Mouse (Mus musculus) limb, embryonic 11.5 days (tissue): ENCODE data around the gene Flvcr1. TPM values are rescaled to one million over a fixed set of nuclear protein-coding genes. Genes with fewer than 3 reads are reported as not detected.

ENCODE experiments used
- ATAC-seq: fragments of 200-750 bp; cut with Nextera tagmentation; 2 replicates; pipeline ENCODE4 v1.8.0; 2017; ENCODE audit warnings: low read depth; ENCODE audit not compliant: insufficient number of reproducible peaks, low FRiP score, low TSS enrichment
- DNase-seq: peaks from one replicate; pipeline ENCODE4 v3.0.0-alpha.2; 2015; ENCODE audit warnings: low spot score
- H3K27ac ChIP-seq: fragments of 300-500 bp; sonication (generic); replicated peaks from 2 replicates; pipeline ENCODE4 v1.5.1; 2014; ENCODE audit warnings: low read depth, mild to moderate bottlenecking, low read length
- H3K27me3 ChIP-seq: fragments of 300-500 bp; sonication (generic); 2 replicates; pipeline ENCODE4 v1.6.1; 2014; ENCODE audit warnings: mild to moderate bottlenecking, low read length, mixed read lengths; ENCODE audit not compliant: control insufficient read depth, insufficient read depth
- H3K36me3 ChIP-seq: fragments of 300-500 bp; sonication (generic); 2 replicates; pipeline ENCODE4 v1.6.1; 2014; ENCODE audit warnings: mild to moderate bottlenecking, low read length, moderate library complexity, mixed read lengths; ENCODE audit not compliant: control insufficient read depth, insufficient read depth
- H3K4me1 ChIP-seq: fragments of 300-500 bp; sonication (generic); 2 replicates; pipeline ENCODE4 v1.6.1; 2014; ENCODE audit warnings: low read length, mixed read lengths; ENCODE audit not compliant: control insufficient read depth, insufficient read depth
- H3K4me2 ChIP-seq: fragments of 300-500 bp; sonication (generic); 2 replicates; pipeline ENCODE4 v1.6.1; 2014; ENCODE audit warnings: low read depth, mild to moderate bottlenecking, moderate library complexity; ENCODE audit not compliant: severe bottlenecking
- H3K4me3 ChIP-seq: fragments of 300-500 bp; sonication (generic); 2 replicates; pipeline ENCODE4 v1.5.1; 2014; ENCODE audit warnings: low read depth, low read length
- H3K9ac ChIP-seq: fragments of 300-500 bp; sonication (generic); 2 replicates; pipeline ENCODE4 v1.6.1; 2014; ENCODE audit warnings: mild to moderate bottlenecking, low read length
- H3K9me3 ChIP-seq: fragments of 300-500 bp; sonication (generic); 2 replicates; pipeline ENCODE4 v1.6.1; 2016; ENCODE audit warnings: low read length; ENCODE audit not compliant: control insufficient read depth
- WGBS: fragments of 180-500 bp; shearing (Covaris S2); extraction: QIAGEN DNeasy Blood & Tissue Kit; methylation state at CpG from one replicate; pipeline ENCODE4 v1.1.7; 2014; 5-methylcytosine and 5-hydroxymethylcytosine counted together
- polyA plus RNA-seq: library from polyadenylated mRNA; unstranded; fragments of >200 nt; fragmentation: Nextera tagmentation; extraction: Ambion mirVana; gene quantifications from 2 replicates; pipeline ENCODE4 v1.2.1, GENCODE M21; 2014

Gene Flvcr1
- polyA plus RNA-seq = 7.5 and 8.9 TPM in 2 replicates

- peak; percentile 98 for ATAC-seq
- Histone ChIP-seq H3K9ac (peak within 1 kb of the TSS; percentile 82), H3K4me3 (peak within 1 kb of the TSS; percentile 74), H3K4me2 (peak within 1 kb of the TSS; percentile 93), H3K27me3 (no peaks in the 10 kb centered on the region), H3K4me1 (0 out of 2 replicates have a peak, but pooled peaks cover 5% of the 10 kb centered on the region), H3K36me3 (no peaks in the 10 kb centered on the region), H3K9me3 (no peaks in the 10 kb centered on the region), H3K27ac (peak within 1 kb of the TSS; percentile 63)
- WGBS = under 1% methylated on average over 46 of the region's 50 CpGs
- peak; percentile 98 for DNase-seq
Measured at GRCm38 (mm10) chr1:191026021-191026713, at the start of gene Flvcr1. Gene Flvcr1, minus strand, starts transcription at chr1:191026158.

- no peak overlapping the region for H3K9ac ChIP-seq
- DNase-seq = peak; percentile 63
- no peaks in the 10 kb centered on the region for H3K27me3 ChIP-seq
- H3K36me3 ChIP-seq = peaks cover 30% of the 10 kb centered on the region
- no peak for ATAC-seq
- no peaks in the 10 kb centered on the region for H3K9me3 ChIP-seq
- no peak overlapping the region for H3K4me3 ChIP-seq
- WGBS = 63% methylated on average over 10 of the region's 10 CpGs
- no peaks in the 10 kb centered on the region for H3K4me1 ChIP-seq
- H3K4me2 ChIP-seq = no peak overlapping the region
- no peak overlapping the region for H3K27ac ChIP-seq
Measured at GRCm38 (mm10) chr1:191075199-191075883, 49.4 kb upstream of the Flvcr1 start.

- Histone ChIP-seq H3K4me2 (no peak overlapping the region), H3K36me3 (peaks cover 40% of the 10 kb centered on the region), H3K4me3 (no peak overlapping the region), H3K27ac (no peak overlapping the region), H3K9ac (no peak overlapping the region), H3K4me1 (no peaks in the 10 kb centered on the region), H3K27me3 (no peaks in the 10 kb centered on the region), H3K9me3 (no peaks in the 10 kb centered on the region)
- 93% methylated on average over 4 of the region's 4 CpGs for WGBS
- DNase-seq (no peak), ATAC-seq (no peak)
Measured at GRCm38 (mm10) chr1:191073486-191073885, 47.5 kb upstream of the Flvcr1 start.

- WGBS = 92% methylated on average over 6 of the region's 6 CpGs
- Histone ChIP-seq H3K9ac (no peak overlapping the region), H3K27me3 (no peaks in the 10 kb centered on the region), H3K4me2 (no peak overlapping the region), H3K4me3 (no peak overlapping the region), H3K9me3 (no peaks in the 10 kb centered on the region), H3K27ac (no peak overlapping the region), H3K4me1 (no peaks in the 10 kb centered on the region), H3K36me3 (peaks cover 38% of the 10 kb centered on the region)
- no peak for ATAC-seq
- no peak for DNase-seq
Measured at GRCm38 (mm10) chr1:191073001-191073400, 47.0 kb upstream of the Flvcr1 start.

GRCm38 (mm10) chr1:191072329-191072913 lies 46.5 kb upstream of the Flvcr1 start:
- Histone ChIP-seq H3K27me3 (no peaks in the 10 kb centered on the region), H3K9me3 (no peaks in the 10 kb centered on the region), H3K4me3 (no peak overlapping the region), H3K27ac (no peak overlapping the region), H3K4me2 (no peak overlapping the region), H3K4me1 (no peaks in the 10 kb centered on the region), H3K36me3 (peaks cover 35% of the 10 kb centered on the region), H3K9ac (no peak overlapping the region)
- 91% methylated on average over 16 of the region's 16 CpGs for whole genome bisulfite sequencing
- DNase-seq (no peak), ATAC-seq (no peak)

GRCm38 (mm10) chr1:191071613-191072012 lies 45.7 kb upstream of the Flvcr1 start:
- ATAC-seq (no peak), DNase-seq (no peak)
- Histone ChIP-seq H3K27me3 (no peaks in the 10 kb centered on the region), H3K9me3 (no peaks in the 10 kb centered on the region), H3K4me1 (no peaks in the 10 kb centered on the region), H3K9ac (no peak overlapping the region), H3K27ac (no peak overlapping the region), H3K36me3 (peaks cover 30% of the 10 kb centered on the region), H3K4me2 (no peak overlapping the region), H3K4me3 (no peak overlapping the region)
- 88% methylated on average over 6 of the region's 6 CpGs for WGBS

- ATAC-seq = no peak
- no peak overlapping the region for H3K27ac ChIP-seq
- peaks cover 33% of the 10 kb centered on the region for H3K36me3 ChIP-seq
- H3K4me1 ChIP-seq = no peaks in the 10 kb centered on the region
- no peak for DNase-seq
- no peak overlapping the region for H3K9ac ChIP-seq
- no peaks in the 10 kb centered on the region for H3K27me3 ChIP-seq
- no peak overlapping the region for H3K4me3 ChIP-seq
- WGBS = 96% methylated on average over 4 of the region's 4 CpGs
- no peaks in the 10 kb centered on the region for H3K9me3 ChIP-seq
- no peak overlapping the region for H3K4me2 ChIP-seq
Measured at GRCm38 (mm10) chr1:191070259-191070658, 44.3 kb upstream of the Flvcr1 start.

- Histone ChIP-seq H3K27me3 (no peaks in the 10 kb centered on the region), H3K4me2 (no peak overlapping the region), H3K27ac (no peak overlapping the region), H3K4me3 (no peak overlapping the region), H3K4me1 (peaks cover 6% of the 10 kb centered on the region; the same call in 1 of the 2 replicates), H3K9ac (no peak overlapping the region), H3K36me3 (peaks cover 32% of the 10 kb centered on the region), H3K9me3 (no peaks in the 10 kb centered on the region)
- DNase-seq (peak; percentile 34), ATAC-seq (no peak)
- WGBS = 89% methylated on average over 5 of the region's 5 CpGs
Measured at GRCm38 (mm10) chr1:191068377-191068776, 42.4 kb upstream of the Flvcr1 start.
